Mouse (Mus musculus) lung, postnatal 10 days (tissue): ENCODE measurements around the gene Rfx7.

ENCODE experiments used
- DNase-seq: peaks from one replicate; pipeline ENCODE4 v3.0.0; 2021

The Rfx7 gene

GRCm38 (mm10) chr9:72558780-72559179 is 26.7 kb downstream of the Rfx7 start:
- no peak for DNase-seq

- no peak for DNase-seq
Measured at GRCm38 (mm10) chr9:72560316-72560715, 28.3 kb downstream of the Rfx7 start.

- DNase-seq = no peak
Measured at GRCm38 (mm10) chr9:72563277-72563676, 31.2 kb downstream of the Rfx7 start.

GRCm38 (mm10) chr9:72567116-72567515 is 35.1 kb downstream of the Rfx7 start:
- DNase-seq = no peak

- no peak for DNase-seq
Measured at GRCm38 (mm10) chr9:72580216-72580615, 48.2 kb downstream of the Rfx7 start.

- no peak for DNase-seq
Measured at GRCm38 (mm10) chr9:72590861-72591260, 58.8 kb downstream of the Rfx7 start.

GRCm38 (mm10) chr9:72592016-72592415 is 60.0 kb downstream of the Rfx7 start:
- no peak for DNase-seq

GRCm38 (mm10) chr9:72594656-72595055 is 62.6 kb downstream of the Rfx7 start:
- peak; percentile 20 for DNase-seq

GRCm38 (mm10) chr9:72600142-72600541 is 68.1 kb downstream of the Rfx7 start:
- DNase-seq = no peak

GRCm38 (mm10) chr9:72609771-72610170 is 77.7 kb downstream of the Rfx7 start:
- DNase-seq = no peak

GRCm38 (mm10) chr9:72613884-72614283 is 81.8 kb downstream of the Rfx7 start:
- DNase-seq = no peak

GRCm38 (mm10) chr9:72614786-72615480 is 82.9 kb downstream of the Rfx7 start:
- DNase-seq = peak; percentile 31

GRCm38 (mm10) chr9:72618037-72618436 is 86.0 kb downstream of the Rfx7 start:
- DNase-seq = no peak

- DNase-seq = no peak
Measured at GRCm38 (mm10) chr9:72623605-72624004, 91.6 kb downstream of the Rfx7 start.

GRCm38 (mm10) chr9:72627598-72627997 is 95.6 kb downstream of the Rfx7 start:
- no peak for DNase-seq

GRCm38 (mm10) chr9:72628591-72628990 is 96.6 kb downstream of the Rfx7 start:
- DNase-seq = peak; percentile 74

GRCm38 (mm10) chr9:72632198-72632597 is 100.2 kb downstream of the Rfx7 start:
- DNase-seq = no peak

- DNase-seq = peak; percentile 47
Measured at GRCm38 (mm10) chr9:72635134-72635533, 103.1 kb downstream of the Rfx7 start.

- no peak for DNase-seq
Measured at GRCm38 (mm10) chr9:72636547-72636946, 104.5 kb downstream of the Rfx7 start.

- no peak for DNase-seq
Measured at GRCm38 (mm10) chr9:72637243-72637642, 105.2 kb downstream of the Rfx7 start.

GRCm38 (mm10) chr9:72638951-72639842 is 107.2 kb downstream of the Rfx7 start:
- DNase-seq = peak; percentile 59

GRCm38 (mm10) chr9:72639843-72640621 is 108.0 kb downstream of the Rfx7 start:
- peak; percentile 94 for DNase-seq

GRCm38 (mm10) chr9:72640642-72641041 is 108.6 kb downstream of the Rfx7 start:
- DNase-seq = peak; percentile 14
